Mouse (Mus musculus) neural tube, embryonic 12.5 days (tissue): Measurements from ENCODE around the gene Utrn. TPM values are rescaled to one million over a fixed set of nuclear protein-coding genes. Genes with fewer than 3 reads are reported as not detected.

ENCODE experiments used
- ATAC-seq: fragments of 200-750 bp; cut with Nextera tagmentation; 2 replicates; pipeline ENCODE4 v1.8.0; 2017; ENCODE audit warnings: low read depth, mild to moderate bottlenecking, moderate TSS enrichment, moderate library complexity; ENCODE audit not compliant: low FRiP score
- H3K27ac ChIP-seq: fragments of 300-500 bp; sonication (generic); 2 replicates; pipeline ENCODE4 v1.5.1; 2016
- H3K27me3 ChIP-seq: fragments of 300-500 bp; sonication (generic); replicated peaks from 2 replicates; pipeline ENCODE4 v1.6.1; 2016; ENCODE audit warnings: mild to moderate bottlenecking
- H3K36me3 ChIP-seq: fragments of 300-500 bp; sonication (generic); 2 replicates; pipeline ENCODE4 v1.6.1; 2016; ENCODE audit warnings: mild to moderate bottlenecking
- H3K4me1 ChIP-seq: fragments of 300-500 bp; sonication (generic); 2 replicates; pipeline ENCODE4 v1.6.1; 2016
- H3K4me2 ChIP-seq: fragments of 300-500 bp; sonication (generic); replicated peaks from 2 replicates; pipeline ENCODE4 v1.6.1; 2016; ENCODE audit warnings: mild to moderate bottlenecking
- H3K4me3 ChIP-seq: fragments of 300-500 bp; sonication (generic); 2 replicates; pipeline ENCODE4 v1.5.1; 2016
- H3K9ac ChIP-seq: fragments of 300-500 bp; sonication (generic); 2 replicates; pipeline ENCODE4 v1.6.1; 2016; ENCODE audit warnings: mild to moderate bottlenecking
- H3K9me3 ChIP-seq: fragments of 300-500 bp; sonication (generic); 2 replicates; pipeline ENCODE4 v1.6.1; 2016; ENCODE audit warnings: mild to moderate bottlenecking
- WGBS: fragments of 180-500 bp; shearing (Covaris S2); methylation state at CpG from one replicate; pipeline ENCODE4 v1.1.7; 2016; 5-methylcytosine and 5-hydroxymethylcytosine counted together
- polyA plus RNA-seq: library from polyadenylated mRNA; unstranded; fragments of >200 nt; fragmentation: Nextera tagmentation; extraction: Ambion mirVana; gene quantifications from 2 replicates; pipeline ENCODE4 v1.2.1, GENCODE M21; 2016

The Utrn gene
- polyA plus RNA-seq, 1 experiment from 2014 or later: 44.4 TPM

DNA sequence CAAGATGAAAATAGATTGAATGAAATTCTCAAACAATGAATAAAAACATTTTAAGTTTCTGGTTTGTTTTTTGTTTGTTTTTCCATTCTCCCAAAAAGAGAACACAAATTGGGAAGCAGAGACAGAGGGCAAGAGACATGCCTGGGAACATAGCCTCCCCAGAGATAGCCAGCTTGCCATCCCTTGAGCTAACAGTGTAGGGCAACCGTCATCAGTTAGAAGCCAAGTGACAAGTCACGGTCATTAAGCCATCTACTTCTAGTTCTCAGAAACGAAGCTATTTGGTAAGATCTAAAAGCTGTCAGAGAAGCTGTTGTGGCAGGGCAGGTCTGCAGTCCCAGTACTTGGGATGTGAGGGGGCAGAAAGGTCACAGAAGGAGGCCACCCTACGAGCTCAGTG is 44.8 kb downstream of the Utrn start:
- H3K4me2 ChIP-seq: no peak overlapping the region
- ATAC-seq: no peak
- no peaks in the 10 kb centered on the region for H3K27me3 ChIP-seq
- H3K9ac ChIP-seq: no peak overlapping the region
- H3K4me1 ChIP-seq: no peaks in the 10 kb centered on the region
- 41% methylated on average over 4 of the region's 4 CpGs for WGBS
- H3K27ac ChIP-seq: no peak overlapping the region
- no peaks in the 10 kb centered on the region for H3K9me3 ChIP-seq
- H3K36me3 ChIP-seq: no peaks in the 10 kb centered on the region
- no peak overlapping the region for H3K4me3 ChIP-seq

DNA sequence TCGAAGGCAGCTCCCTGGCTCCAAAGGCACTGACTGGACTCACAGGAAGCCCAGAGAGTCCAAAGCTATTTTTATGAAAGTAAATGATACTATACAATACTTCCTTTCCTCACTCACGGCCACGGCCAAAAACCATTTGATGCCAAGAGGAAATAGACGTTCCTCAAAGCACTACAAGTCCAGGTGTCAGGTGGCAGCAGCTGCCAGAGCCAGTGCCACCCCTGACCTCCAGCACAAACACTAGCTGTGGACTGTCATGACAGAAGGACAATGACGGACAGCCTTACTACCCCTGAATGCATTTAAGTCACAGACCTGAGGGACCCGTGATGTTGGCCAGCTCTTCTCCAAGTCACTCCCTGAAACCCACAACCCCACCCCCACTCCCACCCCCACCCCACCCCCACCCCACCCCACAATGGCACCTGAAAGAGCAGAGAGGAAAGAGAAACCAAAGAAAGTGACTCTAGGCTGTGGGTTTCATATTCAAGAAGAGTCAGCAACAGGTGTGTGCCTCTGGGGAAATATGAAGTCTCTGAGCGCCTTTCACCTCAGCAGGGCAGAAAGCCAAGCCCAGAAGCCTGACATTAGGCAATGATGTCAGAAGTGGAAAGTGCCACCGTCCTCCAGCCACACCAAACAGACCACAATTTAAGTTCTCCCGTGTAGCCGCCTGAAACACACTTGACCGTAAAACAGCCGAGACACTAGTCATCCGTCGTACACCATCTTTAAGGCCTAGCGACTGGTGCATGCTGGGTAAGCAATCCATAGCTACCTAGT is 45.5 kb downstream of the Utrn start:
- H3K4me1 ChIP-seq: no peaks in the 10 kb centered on the region
- no peak overlapping the region for H3K9ac ChIP-seq
- no peak overlapping the region for H3K4me2 ChIP-seq
- no peaks in the 10 kb centered on the region for H3K36me3 ChIP-seq
- no peaks in the 10 kb centered on the region for H3K9me3 ChIP-seq
- no peak overlapping the region for H3K27ac ChIP-seq
- no peaks in the 10 kb centered on the region for H3K27me3 ChIP-seq
- H3K4me3 ChIP-seq: no peak overlapping the region
- no peak for ATAC-seq
- 81% methylated on average over 15 of the region's 15 CpGs for WGBS

DNA sequence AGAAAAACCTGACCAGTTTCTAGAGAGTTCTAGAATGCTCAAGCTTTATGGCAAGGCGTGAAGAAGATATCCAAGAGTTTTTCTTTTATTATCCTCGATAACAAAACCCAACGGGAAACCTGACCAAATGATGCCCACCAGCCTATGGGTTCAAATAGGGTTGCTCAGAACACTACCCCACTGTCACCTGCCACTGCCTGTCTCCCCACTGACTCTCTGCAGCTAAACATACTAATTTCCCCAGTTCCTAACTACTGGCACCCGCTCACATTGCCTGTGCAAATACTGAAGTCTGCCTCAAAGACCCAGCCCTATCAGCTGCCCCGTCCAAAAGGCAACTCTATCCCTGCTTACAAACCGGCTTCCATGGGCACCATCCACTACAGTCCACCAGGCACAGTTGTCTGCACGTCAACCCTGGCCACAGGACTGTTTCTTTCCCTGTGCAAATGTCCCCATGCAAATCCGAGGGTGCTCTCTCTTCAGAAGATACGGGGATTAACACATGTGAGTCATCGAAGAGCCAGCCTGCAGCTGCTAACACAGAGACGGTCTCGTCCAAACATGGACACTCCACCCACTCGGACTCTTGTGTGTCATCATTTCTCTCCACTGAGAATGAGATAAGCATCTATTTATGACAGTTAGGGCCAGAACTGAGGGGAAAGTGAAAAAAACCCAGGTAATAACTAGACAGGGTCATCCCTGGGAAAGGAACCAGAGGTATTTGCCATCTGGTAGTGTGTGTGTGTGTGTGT is 48.0 kb downstream of the Utrn start:
- no peak overlapping the region for H3K4me3 ChIP-seq
- no peak overlapping the region for H3K4me2 ChIP-seq
- H3K9ac ChIP-seq: no peak overlapping the region
- no peaks in the 10 kb centered on the region for H3K36me3 ChIP-seq
- 91% methylated on average over 13 of the region's 13 CpGs for WGBS
- no peaks in the 10 kb centered on the region for H3K4me1 ChIP-seq
- no peaks in the 10 kb centered on the region for H3K9me3 ChIP-seq
- no peaks in the 10 kb centered on the region for H3K27me3 ChIP-seq
- ATAC-seq: no peak
- no peak overlapping the region for H3K27ac ChIP-seq

DNA sequence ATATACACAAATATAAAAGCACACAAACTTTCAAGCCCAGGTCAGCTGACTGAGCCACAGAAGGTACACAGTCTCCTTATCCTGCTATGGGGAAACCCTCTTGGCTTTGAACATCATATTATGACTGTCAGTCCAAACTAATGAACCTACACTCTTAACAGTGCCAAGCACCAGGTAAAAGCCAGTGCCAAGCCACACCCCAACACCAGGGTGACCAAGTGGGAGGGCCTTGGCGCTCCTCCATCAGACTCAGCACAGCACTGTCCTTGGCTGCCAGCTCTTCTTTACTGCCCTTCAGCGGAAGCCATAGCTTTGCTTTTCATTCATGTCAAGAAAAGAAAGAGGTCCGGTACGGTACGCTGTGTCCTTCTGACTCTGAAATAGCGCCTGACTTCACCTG is 51.8 kb downstream of the Utrn start:
- H3K9me3 ChIP-seq: no peaks in the 10 kb centered on the region
- no peak overlapping the region for H3K27ac ChIP-seq
- WGBS: 87% methylated on average over 6 of the region's 6 CpGs
- no peak overlapping the region for H3K4me2 ChIP-seq
- H3K4me1 ChIP-seq: no peaks in the 10 kb centered on the region
- no peaks in the 10 kb centered on the region for H3K36me3 ChIP-seq
- H3K4me3 ChIP-seq: no peak overlapping the region
- H3K9ac ChIP-seq: no peak overlapping the region
- no peak for ATAC-seq
- no peaks in the 10 kb centered on the region for H3K27me3 ChIP-seq

DNA sequence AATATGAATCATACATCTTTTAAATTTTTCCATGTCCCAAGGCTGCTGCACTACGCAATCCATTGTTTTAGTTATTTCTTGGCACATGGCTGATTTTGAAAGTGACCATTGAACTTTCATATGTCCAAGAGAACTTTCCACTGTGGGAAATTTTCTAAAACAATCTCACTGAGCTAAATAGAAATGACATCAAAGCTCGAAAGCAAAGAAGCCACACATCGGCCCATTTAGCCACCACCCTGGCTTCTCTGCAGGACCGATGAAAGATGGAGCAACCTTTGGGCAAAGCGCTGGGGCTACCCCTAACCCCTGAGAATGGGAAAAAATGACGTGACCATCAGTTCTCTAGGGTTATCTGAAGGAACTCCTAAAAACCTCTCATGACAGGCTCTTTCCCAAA is 52.6 kb downstream of the Utrn start:
- Histone ChIP-seq H3K9ac (no peak overlapping the region), H3K4me1 (no peaks in the 10 kb centered on the region), H3K4me3 (no peak overlapping the region), H3K27me3 (no peaks in the 10 kb centered on the region), H3K4me2 (no peak overlapping the region), H3K27ac (no peak overlapping the region), H3K9me3 (no peaks in the 10 kb centered on the region), H3K36me3 (no peaks in the 10 kb centered on the region)
- WGBS: 92% methylated on average over 6 of the region's 6 CpGs
- no peak for ATAC-seq

DNA sequence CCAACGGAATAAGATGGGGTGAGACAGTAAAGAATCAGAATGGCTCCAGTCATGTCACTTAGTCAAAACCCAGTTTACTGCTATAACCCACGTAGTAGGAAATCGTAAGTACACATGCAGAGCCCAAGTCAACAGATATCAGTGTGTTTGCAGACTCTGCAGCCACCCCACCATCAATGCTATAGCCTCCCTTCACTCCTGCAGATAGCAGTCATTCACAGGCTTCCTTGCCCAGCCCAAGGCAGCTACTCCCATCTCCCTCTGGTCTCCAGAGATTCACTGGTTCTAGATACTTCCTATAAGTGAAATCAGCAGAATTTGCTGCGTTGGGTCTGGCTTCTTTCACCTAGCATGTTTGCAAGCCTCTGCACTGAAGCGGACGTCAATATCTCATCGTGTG is 54.8 kb downstream of the Utrn start:
- Histone ChIP-seq H3K4me1 (no peaks in the 10 kb centered on the region), H3K4me2 (no peak overlapping the region), H3K36me3 (no peaks in the 10 kb centered on the region), H3K9me3 (no peaks in the 10 kb centered on the region), H3K27me3 (no peaks in the 10 kb centered on the region), H3K4me3 (no peak overlapping the region), H3K27ac (no peak overlapping the region), H3K9ac (no peak overlapping the region)
- 91% methylated on average over 7 of the region's 7 CpGs for WGBS
- no peak for ATAC-seq

DNA sequence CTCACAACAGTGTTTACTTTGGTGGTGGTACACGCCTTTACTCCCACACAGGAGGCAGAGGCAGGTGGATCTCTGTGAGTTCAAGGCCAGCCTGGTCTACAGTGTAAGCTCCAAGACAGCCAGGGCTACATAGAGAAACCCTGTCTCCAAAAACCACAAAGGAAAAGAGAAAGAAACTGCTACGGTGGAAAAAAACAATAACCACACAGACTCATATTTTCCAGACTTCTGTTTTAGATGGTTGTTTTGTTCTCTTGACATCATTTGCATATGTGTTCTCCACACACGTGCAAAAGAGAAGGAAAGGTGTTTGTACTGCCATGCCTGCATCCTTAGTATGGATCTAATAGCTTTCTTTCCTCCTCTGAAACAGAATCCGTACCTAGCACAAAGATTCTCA is 55.3 kb downstream of the Utrn start:
- Histone ChIP-seq H3K4me3 (no peak overlapping the region), H3K27me3 (no peaks in the 10 kb centered on the region), H3K36me3 (no peaks in the 10 kb centered on the region), H3K9ac (no peak overlapping the region), H3K27ac (no peak overlapping the region), H3K4me2 (no peak overlapping the region), H3K4me1 (no peaks in the 10 kb centered on the region), H3K9me3 (no peaks in the 10 kb centered on the region)
- 85% methylated on average over 4 of the region's 4 CpGs for WGBS
- no peak for ATAC-seq

DNA sequence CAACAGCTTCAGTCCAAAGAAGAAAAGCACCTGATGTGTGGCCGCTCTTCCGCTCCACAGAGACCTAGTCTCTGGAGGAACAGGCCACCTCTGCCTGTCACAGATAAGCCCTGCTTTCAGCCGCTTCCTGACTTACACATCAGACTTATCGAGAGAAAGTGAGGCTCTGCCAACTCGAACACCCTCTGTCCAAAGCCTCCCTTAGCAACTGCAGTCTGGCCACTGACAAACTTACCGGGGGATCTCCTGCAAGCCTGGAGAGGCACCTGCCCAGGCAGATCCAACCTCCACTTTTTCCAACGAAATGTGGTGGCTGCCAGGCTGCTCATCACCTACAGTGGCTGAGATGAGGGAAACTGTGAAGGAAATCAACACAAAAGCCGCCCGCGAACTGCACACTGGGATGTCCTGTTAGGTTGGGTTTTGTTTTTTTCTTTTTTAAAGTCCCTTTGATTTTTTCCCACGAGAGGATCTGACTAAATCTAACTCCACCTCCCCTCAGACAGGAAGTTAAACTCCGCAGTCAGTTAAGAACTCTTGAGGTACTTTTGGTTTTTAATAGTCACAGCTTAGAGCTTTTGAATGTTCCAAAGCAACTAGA is 55.9 kb downstream of the Utrn start:
- Histone ChIP-seq H3K4me2 (no peak overlapping the region), H3K4me1 (no peaks in the 10 kb centered on the region), H3K27me3 (no peaks in the 10 kb centered on the region), H3K9me3 (no peaks in the 10 kb centered on the region), H3K36me3 (no peaks in the 10 kb centered on the region), H3K9ac (no peak overlapping the region), H3K27ac (no peak overlapping the region), H3K4me3 (no peak overlapping the region)
- ATAC-seq: no peak
- WGBS: 81% methylated on average over 12 of the region's 12 CpGs

DNA sequence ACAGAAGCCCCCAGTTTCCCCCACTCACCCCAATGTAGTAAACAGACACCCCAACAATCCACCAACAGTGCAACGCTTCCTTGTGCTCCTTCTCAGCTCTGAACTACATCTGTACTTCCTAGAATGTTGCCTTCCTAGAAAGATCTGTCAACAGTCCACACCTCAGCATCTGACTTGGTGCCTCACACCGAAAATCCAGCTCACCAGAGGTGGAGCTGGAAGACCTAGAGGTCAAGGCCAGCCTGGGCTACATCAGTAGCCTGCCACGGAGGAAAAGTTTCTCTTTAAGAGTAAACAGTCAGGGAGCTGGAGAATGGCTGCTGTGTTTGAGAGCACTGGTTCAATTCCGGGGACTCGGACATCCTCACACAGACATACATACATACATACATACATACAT is 56.5 kb downstream of the Utrn start:
- ATAC-seq: no peak
- whole genome bisulfite sequencing: 84% methylated on average over 5 of the region's 5 CpGs
- Histone ChIP-seq H3K36me3 (no peaks in the 10 kb centered on the region), H3K27me3 (no peaks in the 10 kb centered on the region), H3K4me1 (peaks cover 2% of the 10 kb centered on the region; the same call in 1 of the 2 replicates), H3K4me2 (no peak overlapping the region), H3K27ac (no peak overlapping the region), H3K4me3 (no peak overlapping the region), H3K9me3 (no peaks in the 10 kb centered on the region), H3K9ac (no peak overlapping the region)

DNA sequence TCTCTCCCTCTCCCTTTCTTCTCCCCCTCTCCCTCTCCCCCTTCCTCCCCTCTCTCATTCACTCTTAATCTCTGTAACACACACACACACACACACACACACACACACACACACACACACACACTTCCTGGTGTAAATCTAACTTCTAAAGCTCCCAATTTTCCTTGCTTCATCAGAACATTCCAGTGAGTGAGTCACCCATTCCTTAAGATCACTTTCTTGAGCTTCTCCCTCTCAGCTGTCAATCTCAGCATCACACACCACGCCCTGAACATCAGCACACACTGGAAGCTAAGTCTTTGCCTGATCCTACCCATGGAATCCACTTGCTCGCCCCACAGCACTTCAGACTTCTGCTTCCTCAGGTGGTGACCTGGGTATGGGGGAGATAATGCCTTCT is 58.3 kb downstream of the Utrn start:
- 90% methylated on average over 2 of the region's 2 CpGs for WGBS
- H3K9ac ChIP-seq: no peak overlapping the region

DNA sequence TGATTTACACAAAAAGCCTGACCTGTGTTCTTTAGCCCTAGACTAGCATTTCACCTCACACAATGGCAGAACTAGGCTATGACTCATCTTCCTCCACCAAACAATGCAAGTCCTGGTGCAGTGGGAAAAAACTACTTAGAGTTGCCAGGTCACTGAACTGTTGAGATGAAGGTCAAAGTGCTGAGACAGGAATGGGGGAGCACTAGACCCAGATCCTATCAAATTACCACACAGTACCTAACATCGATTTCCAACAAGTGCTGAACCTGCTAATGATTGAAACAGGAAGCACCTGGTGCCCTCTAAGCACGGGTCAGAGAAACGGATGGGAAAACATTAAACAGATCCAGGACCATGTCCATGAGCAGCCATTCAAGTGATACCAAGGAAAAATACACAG is 59.5 kb downstream of the Utrn start:
- no peaks in the 10 kb centered on the region for H3K36me3 ChIP-seq
- H3K4me2 ChIP-seq: no peak overlapping the region
- 76% methylated on average over 3 of the region's 3 CpGs for WGBS
- no peaks in the 10 kb centered on the region for H3K27me3 ChIP-seq
- no peak for ATAC-seq
- no peak overlapping the region for H3K9ac ChIP-seq
- no peak overlapping the region for H3K27ac ChIP-seq
- peaks cover 11% of the 10 kb centered on the region; the same call in 1 of the 2 replicates for H3K4me1 ChIP-seq
- no peaks in the 10 kb centered on the region for H3K9me3 ChIP-seq
- no peak overlapping the region for H3K4me3 ChIP-seq

More for the DNA sequence above, 58.3 kb downstream of the Utrn start:
- no peak overlapping the region for H3K4me2 ChIP-seq
- H3K4me3 ChIP-seq: no peak overlapping the region
- peaks cover 11% of the 10 kb centered on the region; the same call in 1 of the 2 replicates for H3K4me1 ChIP-seq
- no peak for ATAC-seq
- H3K9me3 ChIP-seq: no peaks in the 10 kb centered on the region
- no peak overlapping the region for H3K27ac ChIP-seq
- no peaks in the 10 kb centered on the region for H3K27me3 ChIP-seq
- H3K36me3 ChIP-seq: no peaks in the 10 kb centered on the region

DNA sequence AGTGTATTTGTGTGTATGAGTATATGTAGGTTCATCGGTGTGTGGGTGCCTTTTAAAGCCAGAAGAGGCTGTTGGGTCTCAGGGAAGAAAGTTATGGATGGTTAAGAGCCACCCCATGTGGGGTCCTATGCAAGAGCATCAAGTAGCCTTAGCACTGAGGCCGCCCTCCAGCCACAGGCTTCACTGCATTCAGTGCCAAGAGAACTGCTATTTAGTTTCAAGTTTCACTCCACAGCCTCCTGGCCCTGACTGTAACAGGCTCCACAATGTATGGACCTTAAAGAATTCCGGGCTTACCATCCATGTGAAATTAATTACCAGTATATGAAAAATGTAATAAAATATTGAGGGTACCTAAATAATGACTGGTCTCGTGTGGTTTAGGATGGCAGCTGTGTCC is 60.7 kb downstream of the Utrn start:
- WGBS: 87% methylated on average over 4 of the region's 4 CpGs

More for the DNA sequence above, 60.7 kb downstream of the Utrn start:
- Histone ChIP-seq H3K9ac (no peak overlapping the region), H3K4me1 (peaks cover 11% of the 10 kb centered on the region; the same call in 1 of the 2 replicates), H3K27me3 (no peaks in the 10 kb centered on the region), H3K4me3 (no peak overlapping the region), H3K9me3 (no peaks in the 10 kb centered on the region), H3K4me2 (no peak overlapping the region), H3K36me3 (no peaks in the 10 kb centered on the region), H3K27ac (no peak overlapping the region)
- ATAC-seq: no peak
